Mouse (Mus musculus): ENCODE results near the gene Ifnar1.
"Not testable (repeated sequence)": the region's sequence is repeated elsewhere in the genome, so short reads cannot be mapped to it uniquely, and the experiment has no call there.

Gene Ifnar1

DNA sequence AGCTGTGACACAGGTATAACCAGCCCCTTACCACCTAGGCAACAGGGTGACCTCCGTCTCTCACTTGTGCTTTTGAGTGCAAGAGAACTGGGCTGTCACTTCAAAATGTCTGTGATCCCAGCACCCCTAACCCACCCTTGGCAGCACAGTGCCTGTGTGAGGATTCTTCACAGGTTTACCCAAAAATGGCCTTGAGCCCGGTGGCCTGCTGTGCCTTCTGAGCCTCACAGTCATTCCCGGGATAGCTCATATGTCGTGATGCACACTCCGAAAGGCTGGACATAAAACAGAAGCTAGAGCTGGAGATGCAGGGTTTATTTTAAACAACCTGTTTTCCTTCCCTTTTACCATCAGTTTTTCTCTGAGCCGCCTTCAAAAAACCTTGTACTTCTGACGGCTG lies 19.7 kb downstream of the Ifnar1 start:
- DNase-seq (ENCODE audit: low read depth, low spot score): no peak

DNA sequence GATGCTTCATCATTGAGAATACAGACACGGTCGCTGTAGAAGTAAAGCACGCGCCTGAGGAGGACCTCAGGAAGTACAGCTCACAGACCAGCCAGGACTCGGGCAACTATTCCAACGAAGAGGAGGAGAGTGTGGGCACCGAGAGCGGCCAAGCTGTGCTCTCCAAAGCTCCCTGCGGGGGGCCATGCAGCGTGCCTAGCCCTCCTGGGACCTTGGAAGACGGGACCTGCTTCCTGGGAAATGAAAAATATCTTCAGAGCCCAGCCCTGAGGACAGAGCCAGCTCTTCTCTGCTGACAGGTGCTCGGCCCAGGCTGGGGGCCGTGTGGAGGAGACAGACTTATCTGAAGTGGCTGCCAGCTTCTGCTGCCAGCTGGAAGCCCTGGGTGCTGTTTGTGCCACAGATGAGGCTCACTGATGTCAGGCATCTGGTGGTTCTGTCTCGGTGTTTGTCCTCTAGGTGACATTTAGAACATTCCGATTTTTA lies 20.1 kb downstream of the Ifnar1 start:
- DNase-seq (ENCODE audit: low read depth, low spot score): no peak

DNA sequence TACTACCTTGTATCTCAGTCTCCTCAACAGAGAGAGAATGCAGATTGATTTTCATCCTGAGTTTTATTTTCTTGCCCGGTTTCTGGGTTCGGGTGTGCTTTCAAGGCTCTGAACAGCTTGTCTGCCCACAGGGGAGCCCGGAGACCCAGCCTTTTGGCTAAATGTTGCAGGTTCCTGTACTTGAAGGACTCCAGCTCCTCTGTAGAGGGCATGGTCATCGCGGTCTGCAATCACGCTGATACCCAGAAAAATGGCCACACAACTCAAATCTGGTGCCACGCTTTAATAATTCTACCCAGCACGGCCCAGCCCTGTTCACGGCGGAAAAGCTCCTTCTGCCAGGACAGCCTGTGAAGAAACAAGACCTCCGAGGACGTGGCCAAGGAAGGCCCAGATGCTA lies 21.4 kb downstream of the Ifnar1 start:
- DNase-seq (ENCODE audit: low read depth, low spot score): no peak

DNA sequence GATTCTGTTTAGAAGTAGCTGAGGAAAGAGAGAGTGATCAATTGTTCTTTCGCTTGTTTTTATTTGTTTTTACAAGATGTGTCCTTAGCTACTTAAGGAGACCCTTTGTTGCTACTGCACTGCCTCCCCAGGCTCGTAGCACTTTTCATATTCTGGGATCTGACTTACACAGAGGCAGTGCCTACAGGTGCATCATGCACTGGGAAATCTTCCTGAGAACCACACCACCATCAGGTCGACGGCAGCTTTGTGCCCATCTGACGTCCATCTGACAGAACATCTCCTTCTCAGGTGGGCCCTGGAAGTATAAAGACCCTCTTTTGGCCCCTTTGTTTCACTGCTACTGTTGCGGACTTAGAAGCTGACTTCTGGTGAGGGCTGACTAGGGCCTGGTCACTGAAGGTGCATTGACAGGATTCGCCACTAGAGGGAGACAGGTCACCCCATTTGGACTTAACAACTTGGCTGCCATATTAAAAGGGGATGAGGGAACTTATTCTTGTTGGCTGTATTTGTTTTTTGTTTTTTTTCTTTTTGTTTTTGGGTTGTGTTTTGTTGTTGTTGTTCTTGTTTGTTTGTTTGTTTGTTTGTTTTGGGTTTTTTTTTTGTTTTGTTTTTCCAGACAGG lies 27.2 kb downstream of the Ifnar1 start:
- DNase-seq (ENCODE audit: low read depth, low spot score): peak; percentile 90

DNA sequence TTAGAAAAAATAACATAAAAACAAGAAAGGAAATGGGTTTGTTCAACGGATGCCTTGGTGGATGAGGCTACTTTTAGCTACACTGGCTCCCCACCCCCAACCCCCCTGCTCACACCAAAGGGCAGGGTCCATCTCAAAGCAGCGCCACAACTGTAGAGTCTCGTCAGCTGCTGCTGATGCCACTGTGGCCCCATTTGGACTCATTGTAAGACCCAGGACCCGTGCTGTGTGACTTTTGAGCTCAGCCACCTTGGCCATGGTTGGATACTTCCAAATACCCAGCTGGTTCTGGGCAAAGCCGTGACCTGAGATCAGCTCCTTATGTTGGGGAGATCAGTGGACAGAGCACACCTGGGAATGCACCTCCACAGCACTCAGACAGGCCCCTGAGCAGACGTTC lies 28.1 kb downstream of the Ifnar1 start:
- DNase-seq (ENCODE audit: low read depth, low spot score): no peak

DNA sequence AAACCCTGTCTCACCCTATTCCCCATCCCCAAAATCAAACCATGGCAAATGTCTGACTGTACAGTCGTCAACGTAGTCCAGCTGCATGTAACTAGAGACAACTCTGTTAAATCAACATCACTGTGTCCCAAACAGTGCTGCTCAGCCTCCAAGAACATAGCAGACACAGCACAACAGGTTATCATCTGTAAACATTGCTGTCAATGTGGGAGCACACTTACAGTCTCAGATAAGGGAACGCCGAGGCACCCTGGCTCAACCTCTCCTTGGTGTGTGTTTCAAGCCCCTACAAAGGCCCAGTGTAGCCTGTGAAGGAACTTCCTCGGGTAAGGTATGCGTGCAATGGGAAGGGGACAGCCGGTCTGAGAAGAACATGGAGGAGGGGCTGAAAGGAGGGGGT lies 32.0 kb downstream of the Ifnar1 start:
- no peak for DNase-seq (ENCODE audit: low read depth, low spot score)

DNA sequence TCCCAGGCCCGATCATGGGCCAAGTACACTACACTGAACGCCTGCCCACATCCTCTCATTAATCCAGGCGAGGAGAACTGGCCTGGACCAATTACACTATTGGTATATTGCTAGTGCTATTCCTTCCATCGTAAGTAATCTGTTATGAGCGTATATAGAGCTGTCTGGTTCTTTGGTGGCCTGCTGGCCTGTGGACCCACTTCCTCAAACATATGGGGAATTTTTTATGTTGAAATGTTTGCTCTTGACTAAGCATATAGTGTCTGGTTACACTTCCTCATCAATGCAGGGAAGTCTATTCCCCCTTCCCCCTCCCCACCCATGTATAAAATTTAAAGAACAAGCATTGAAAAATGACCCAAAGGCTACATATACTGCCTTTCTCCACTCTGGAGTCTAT lies 37.0 kb downstream of the Ifnar1 start:
- DNase-seq (ENCODE audit: low read depth, low spot score): no peak

DNA sequence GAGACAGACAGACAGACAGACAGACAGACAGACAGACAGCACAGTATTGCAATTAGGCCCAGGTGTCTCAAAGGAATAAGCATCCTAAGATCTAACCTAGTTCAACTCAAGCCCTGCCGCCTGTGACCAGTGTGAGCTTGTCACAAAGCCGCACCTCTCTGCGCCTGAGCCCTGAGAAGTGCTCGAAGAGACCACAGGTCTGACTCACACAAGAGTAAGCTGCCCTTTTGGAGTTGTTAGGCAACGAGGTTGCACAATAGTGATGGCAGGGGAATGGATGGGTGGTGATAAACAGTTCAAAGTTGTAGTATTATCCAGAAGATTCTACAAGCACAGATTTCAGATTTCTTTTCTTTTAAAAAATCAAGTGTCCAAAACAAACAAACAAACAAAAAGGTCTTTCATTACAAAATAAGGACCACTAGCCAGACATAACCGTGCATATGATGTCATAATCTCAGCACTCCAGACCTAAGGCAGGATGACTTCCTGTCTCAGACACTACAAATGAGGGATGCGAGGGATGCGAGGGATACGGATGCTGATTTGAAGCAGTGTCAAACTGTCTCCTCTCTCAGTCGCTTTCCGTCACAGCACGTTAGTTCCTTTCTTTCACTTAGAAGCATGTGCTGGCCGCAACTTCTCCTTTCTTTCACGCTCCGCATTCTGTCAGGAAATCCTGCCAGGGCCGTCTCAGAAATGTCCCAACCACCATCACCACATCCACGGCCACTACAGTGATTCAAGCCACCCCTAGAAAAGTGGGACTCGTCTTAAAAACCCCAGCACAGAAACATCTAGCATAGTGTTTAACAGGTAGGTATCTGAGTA lies 37.7 kb downstream of the Ifnar1 start:
- peak; percentile 48 for DNase-seq (ENCODE audit: low read depth, low spot score)

DNA sequence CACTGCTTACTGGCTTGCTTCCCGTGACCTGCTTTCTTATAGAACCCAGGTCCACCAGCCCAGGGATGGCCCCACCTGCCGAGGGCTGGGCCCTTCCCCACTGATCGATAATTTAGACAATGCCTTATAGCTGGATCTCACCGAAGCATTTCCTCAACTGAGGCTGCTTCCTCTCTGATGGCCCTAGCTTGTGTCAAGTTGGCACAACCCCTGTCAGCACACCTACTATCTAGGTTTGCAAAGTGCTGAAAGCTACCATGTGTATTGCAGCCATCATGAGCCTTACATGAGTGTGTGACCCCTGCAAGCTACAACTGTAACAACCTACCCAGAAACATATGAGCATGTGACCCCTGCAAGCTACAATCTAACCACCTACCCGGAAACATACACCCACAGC lies 39.2 kb downstream of the Ifnar1 start:
- no peak for DNase-seq (ENCODE audit: low read depth, low spot score)

DNA sequence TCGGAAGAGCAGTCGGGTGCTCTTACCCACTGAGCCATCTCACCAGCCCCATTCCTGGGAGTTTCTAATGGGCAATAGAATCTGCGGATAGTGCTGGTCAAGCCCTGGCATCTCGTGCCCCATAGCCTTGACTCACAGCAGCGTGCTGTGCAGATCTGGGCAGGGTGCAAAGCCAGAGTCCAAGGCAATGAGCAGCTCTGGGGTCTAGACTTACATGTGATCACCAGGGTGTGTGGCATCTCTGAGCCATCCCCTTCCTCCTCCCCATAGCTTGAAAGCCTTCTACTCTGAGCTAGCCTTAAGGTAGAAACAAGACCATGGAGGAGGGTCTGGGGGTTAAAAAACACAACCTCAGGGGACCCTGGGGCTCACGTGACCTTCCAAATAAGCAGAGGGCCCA lies 41.2 kb downstream of the Ifnar1 start:
- DNase-seq (ENCODE audit: low read depth, low spot score): no peak

DNA sequence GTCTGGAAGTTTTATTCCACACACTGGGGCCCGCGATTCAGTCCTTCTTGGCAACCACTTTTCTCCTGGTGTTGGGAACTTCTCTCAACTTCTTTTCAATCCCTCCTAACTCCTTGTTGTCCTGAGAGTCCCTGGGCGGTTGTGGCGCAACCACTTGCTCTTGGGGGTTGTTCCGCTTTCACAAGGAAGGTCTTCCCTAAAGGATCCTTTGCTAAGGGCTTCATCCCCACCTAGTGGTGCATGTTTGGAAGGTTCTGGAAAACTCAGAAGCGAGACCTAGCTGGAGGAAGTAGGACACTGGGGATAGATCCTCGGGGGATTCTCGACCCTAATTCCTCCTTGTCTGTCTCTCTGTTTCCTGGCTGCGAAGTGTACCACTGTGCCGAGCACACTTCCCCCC lies 42.0 kb downstream of the Ifnar1 start:
- DNase-seq (ENCODE audit: low read depth, low spot score): no peak

DNA sequence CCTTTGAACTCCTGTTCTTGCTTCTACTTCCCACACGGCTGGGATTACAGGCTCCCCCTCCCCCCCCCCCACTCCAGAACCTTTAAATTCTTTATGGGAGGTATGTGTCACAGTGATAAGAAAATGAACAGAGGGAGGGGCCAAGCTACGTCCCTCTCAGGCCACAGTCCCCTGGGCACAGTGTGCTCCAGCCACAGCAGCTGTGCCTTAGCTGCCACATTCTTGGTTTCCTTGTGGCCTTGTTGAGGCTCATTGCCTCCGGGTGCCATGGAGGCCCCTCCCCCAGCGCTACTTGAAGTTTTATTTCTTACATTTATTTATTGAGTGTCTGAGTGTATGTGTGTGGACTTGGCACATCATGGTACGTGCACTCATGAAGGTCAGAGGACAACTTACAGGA lies 42.5 kb downstream of the Ifnar1 start:
- no peak for DNase-seq (ENCODE audit: low read depth, low spot score)

DNA sequence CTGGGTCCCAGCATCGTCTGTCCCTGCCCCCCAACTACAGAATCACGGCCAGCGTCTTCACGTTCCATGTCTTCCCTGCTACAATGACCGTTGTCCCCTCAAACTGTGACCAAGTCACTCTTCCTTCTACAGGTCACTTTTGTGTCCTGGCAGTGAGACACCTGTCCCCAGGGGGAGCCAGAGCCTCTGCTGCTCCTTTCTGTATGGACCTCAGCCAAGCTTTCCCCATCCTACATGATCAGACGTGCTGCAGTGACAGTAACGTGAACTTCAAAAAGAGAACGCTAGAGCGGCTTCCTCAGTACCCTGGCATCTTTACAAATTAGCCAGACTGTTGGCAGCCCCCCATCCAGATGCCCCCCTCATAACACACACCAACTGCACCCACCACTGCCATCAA lies 43.5 kb downstream of the Ifnar1 start:
- DNase-seq (ENCODE audit: low read depth, low spot score): no peak

DNA sequence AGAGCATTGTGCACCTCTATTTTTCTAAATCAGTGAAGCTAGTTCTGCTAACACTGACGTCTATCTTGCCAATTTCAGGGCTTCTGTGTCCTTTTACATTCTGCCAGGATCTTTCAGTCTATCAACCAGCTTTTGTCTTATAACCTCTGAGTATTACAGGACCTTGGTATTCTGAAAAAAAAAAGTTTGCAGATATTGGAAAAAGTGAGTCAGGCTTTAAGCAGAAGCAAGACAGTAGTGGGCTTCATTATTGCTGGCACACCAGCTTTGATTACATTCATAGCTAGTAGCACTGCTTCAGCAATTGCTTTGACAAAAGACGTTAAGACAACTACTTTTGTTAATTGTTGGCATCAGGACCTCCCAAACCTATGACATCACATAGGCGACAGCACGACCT lies 45.8 kb downstream of the Ifnar1 start:
- DNase-seq (ENCODE audit: low read depth, low spot score): not testable (repeated sequence)

DNA sequence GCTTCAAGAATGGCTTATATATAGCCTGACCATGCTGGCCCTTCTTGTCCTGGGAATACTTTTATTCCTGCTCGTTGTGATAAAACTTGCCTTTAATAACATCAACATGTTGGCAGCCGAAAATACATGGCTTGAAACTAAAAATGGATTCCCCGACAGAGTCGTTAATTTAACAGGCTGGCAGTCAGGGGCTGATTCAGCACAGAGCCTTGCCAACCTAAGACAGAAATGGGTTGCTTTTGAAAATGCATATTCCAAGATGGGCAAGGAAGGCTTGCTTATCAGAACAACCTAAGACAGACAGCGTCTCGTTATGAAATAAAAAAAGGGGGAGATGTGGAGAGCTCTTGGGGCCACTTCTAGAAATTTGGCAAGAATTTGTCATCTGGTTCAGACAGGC lies 46.8 kb downstream of the Ifnar1 start:
- no peak for DNase-seq (ENCODE audit: low read depth, low spot score)

DNA sequence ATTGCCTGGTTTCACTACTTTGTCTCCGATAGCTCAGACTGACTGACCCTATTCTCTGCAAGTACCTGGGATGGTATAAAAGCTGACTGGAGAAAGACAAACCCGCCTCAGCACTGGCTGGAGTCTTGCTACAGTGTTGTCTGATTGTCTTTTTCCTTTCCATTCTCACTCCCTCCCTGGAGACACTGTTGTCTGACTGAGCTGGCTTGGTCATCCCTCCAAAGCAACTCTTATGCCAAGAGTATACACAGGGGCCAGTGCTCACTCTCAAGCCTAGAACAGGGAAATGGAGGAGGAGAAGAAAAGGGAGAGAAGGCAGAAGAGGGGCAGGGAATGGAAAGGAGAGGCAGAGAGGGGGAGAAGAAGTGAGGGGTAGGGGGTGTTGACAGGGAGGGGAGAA lies 47.4 kb downstream of the Ifnar1 start:
- DNase-seq (ENCODE audit: low read depth, low spot score): no peak

DNA sequence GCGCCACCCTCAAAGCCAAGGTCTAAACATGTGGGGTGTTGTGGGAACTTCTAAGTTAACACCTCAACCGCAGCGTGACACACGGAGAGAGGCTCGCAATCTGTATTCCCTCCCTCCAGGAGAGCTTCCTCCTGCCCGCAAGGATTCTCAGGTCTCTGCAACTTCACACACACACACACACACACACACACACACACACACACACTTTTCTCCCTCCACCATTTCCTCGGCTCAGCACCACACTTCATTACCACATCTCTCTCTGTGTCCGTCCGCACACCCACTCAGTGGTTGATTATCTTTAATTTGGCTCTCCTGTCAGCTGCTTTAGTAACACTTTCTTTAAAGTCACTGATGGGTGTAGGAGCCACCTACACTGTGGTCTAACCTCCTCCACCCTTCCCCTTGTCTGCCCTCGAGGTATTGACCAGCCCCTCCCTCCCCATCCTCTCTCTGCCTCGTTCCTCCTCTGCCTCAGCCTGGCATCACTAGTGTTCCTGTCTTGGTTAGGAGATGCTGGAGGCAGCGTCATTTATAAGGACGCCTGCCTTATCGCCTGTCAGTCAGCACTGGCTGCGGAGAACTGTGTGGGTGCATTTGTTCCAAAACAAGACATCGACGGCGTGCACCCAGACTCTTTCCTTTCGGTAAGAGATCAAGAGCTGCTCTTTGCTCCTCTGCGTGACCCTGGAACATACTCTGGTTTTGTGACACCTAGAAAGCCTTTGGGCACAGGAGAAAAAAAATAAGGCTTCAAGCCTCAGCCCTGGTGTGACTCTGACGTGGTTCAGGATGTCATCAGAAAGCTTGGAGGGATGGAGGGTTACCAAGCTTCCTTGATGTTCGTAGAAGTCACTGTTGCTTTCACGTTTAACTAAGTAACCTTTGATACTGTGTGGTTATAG lies 48.3 kb downstream of the Ifnar1 start:
- DNase-seq (ENCODE audit: low read depth, low spot score): peak; percentile 93

DNA sequence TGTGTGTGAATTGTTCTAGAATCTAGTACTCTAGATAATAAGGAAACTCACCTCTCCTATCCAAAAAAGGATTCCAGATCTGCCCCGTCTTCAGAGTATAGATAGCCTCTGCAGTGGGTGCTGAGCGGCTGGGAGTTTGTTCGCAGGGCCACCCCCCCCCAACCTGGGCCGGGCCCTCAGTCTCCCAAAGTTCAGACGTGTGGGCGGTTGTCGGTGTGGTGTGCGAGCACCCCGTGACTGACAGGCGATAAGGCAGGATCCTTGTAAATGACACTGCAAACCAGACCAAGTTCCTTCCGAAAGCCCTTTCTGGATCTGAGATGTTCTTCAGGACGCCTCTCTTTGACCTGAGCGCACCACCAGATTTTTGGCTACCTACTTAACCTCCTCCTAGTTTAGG lies 49.4 kb downstream of the Ifnar1 start:
- peak; percentile 99 for DNase-seq (ENCODE audit: low read depth, low spot score)

DNA sequence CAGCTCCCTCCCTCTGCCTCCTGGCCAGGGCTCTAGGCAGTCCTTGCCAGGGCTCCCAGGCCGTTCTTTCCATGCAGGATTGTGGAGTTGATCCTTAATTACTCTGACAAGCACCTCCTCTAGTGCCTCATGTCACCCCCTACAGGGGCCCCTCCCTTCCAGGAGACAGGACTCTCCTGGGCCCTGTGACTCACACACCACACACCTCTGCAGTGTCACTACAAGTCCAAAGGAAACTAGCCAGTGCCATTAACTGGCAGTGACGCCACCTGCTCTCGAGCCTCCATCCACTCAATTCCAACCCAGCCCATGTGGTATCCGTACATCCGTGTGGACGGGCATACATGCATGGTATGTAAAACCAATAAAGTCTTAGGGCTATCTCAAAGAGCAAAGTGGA lies 49.9 kb downstream of the Ifnar1 start:
- no peak for DNase-seq (ENCODE audit: low read depth, low spot score)

DNA sequence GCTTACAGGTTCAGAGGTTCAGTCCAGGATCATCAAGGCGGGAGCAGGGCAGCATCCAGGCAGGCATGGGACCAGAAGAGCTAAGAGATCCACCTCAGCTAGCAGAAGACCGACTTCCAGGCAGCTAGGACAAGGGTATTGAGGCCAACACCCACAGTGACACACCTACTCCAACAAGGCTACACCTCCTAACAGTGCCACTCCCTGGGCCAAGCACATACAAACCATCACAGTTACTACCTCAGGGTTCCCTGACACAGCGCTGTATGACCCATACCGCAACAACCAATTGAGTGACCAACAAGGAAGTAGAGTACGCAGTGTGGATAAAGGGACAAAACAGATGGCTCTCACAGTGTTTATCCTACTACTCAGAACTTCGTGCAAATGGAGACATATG lies 51.3 kb downstream of the Ifnar1 start:
- DNase-seq (ENCODE audit: low read depth, low spot score): no peak

DNA sequence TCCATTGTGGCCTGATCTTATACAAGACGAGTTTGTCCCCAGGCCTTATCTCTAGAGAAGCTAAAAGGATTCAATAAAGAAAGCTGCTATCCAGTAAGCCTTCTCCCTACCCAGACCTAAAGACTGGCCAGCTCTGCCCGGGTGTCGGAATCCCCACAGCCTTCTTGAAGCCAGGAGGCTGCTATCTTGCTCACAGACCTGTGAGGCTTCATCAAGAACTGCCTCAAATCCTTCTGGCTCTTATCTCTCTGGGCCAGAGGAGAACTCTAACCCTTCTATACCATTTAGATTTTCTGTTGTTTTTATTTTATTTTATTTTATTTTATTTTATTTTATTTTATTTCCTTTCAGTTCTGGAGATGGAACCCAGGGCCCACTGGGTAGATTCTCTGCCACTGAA lies 52.0 kb downstream of the Ifnar1 start:
- DNase-seq (ENCODE audit: low read depth, low spot score): no peak

DNA sequence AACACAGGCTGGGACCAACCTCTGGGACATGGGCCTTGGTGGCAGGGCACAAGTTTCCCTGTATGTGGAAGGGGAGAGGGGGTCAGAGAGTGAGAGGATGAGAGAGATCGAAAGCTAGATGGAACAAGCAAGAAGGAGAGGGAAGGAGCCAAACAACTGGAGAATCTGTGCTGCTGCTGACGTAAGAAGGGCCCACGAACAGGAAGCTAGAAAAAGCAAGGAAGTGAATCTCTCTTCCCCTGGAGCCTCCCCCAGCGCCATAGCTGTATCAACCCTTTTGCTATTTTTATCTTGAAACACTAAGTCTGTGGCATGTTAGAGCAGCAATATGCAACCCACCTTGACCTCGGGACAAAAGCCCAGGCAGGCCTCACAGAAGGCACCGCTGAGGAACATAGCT lies 53.0 kb downstream of the Ifnar1 start:
- DNase-seq (ENCODE audit: low read depth, low spot score): peak; percentile 70
